Mouse (Mus musculus) mouse embryonic stem cell (cell line): ENCODE results near the gene Cdk18.

Experiments used
- in situ Hi-C, 2 experiments: fragments of 300-500 bp; cut with MboI; formaldehyde crosslinking; loops; 1 replicate in 1 of 2; 3 replicates in 1 of 2; pipeline ENCODE4 v1.14.3; 2019 to 2020; ENCODE audit warnings: low sequenced_read_pairs in 2 of 2, low pct_unique_long_range_greater_than_20kb in 1 of 2, mixed read lengths in 1 of 2; ENCODE audit not compliant: unreplicated experiment in 1 of 2

Gene Cdk18

GRCm38 (mm10) chr1:132151908-132152307, 12.4 kb upstream of the Cdk18 start:
- in situ Hi-C loops, result no loop called here

GRCm38 (mm10) chr1:132150817-132151601, 11.5 kb upstream of the Cdk18 start:
- in situ Hi-C loops, result no loop called here

- in situ Hi-C loops, result no loop called here
Measured at GRCm38 (mm10) chr1:132150171-132150570, 10.7 kb upstream of the Cdk18 start.

GRCm38 (mm10) chr1:132149410-132149809, 9.9 kb upstream of the Cdk18 start:
- in situ Hi-C loops, result no loop called here

GRCm38 (mm10) chr1:132145973-132146685, 6.6 kb upstream of the Cdk18 start:
- in situ Hi-C loops, result no loop called here

- in situ Hi-C loops, result no loop called here
Measured at GRCm38 (mm10) chr1:132144837-132145236, 5.4 kb upstream of the Cdk18 start.

GRCm38 (mm10) chr1:132144223-132144622, 4.7 kb upstream of the Cdk18 start:
- in situ Hi-C loops, result no loop called here

GRCm38 (mm10) chr1:132143730-132144129, 4.2 kb upstream of the Cdk18 start:
- in situ Hi-C loops, result no loop called here

GRCm38 (mm10) chr1:132143079-132143478, 3.6 kb upstream of the Cdk18 start:
- in situ Hi-C loops, result no loop called here

- in situ Hi-C loops, result no loop called here
Measured at GRCm38 (mm10) chr1:132141753-132142152, 2.3 kb upstream of the Cdk18 start.

GRCm38 (mm10) chr1:132141166-132141565, 1.7 kb upstream of the Cdk18 start:
- in situ Hi-C loops, result no loop called here

GRCm38 (mm10) chr1:132140574-132140973, 1.1 kb upstream of the Cdk18 start:
- in situ Hi-C loops, result no loop called here

GRCm38 (mm10) chr1:132140171-132140570, 687 bp upstream of the Cdk18 start:
- in situ Hi-C loops, result no loop called here

- in situ Hi-C loops, result no loop called here
Measured at GRCm38 (mm10) chr1:132138576-132139415, 688 bp downstream of the Cdk18 start.

GRCm38 (mm10) chr1:132137935-132138575, 1.4 kb downstream of the Cdk18 start:
- in situ Hi-C loops, result no loop called here

- in situ Hi-C loops, result no loop called here
Measured at GRCm38 (mm10) chr1:132136847-132137246, 2.6 kb downstream of the Cdk18 start.

- in situ Hi-C loops, result no loop called here
Measured at GRCm38 (mm10) chr1:132135631-132136030, 3.9 kb downstream of the Cdk18 start.

- in situ Hi-C loops, result no loop called here
Measured at GRCm38 (mm10) chr1:132128311-132128710, 11.2 kb downstream of the Cdk18 start.
